Mouse (Mus musculus) forebrain, embryonic 16.5 days (tissue): ENCODE results near the gene Csk. TPM values are rescaled to one million over a fixed set of nuclear protein-coding genes. Genes with fewer than 3 reads are reported as not detected.

Experiments used
- ATAC-seq: fragments of 200-750 bp; cut with Nextera tagmentation; 2 replicates; pipeline ENCODE4 v1.8.0; 2017; ENCODE audit warnings: mild to moderate bottlenecking, moderate library complexity
- H3K27ac ChIP-seq: fragments of 300-500 bp; sonication (generic); 2 replicates; pipeline ENCODE4 v1.5.1; 2014; ENCODE audit warnings: low read length, control low read depth
- H3K27me3 ChIP-seq: fragments of 300-500 bp; sonication (generic); replicated peaks from 2 replicates; pipeline ENCODE4 v1.6.1; 2014; ENCODE audit warnings: low read length; ENCODE audit not compliant: control insufficient read depth, insufficient read depth
- H3K36me3 ChIP-seq: fragments of 300-500 bp; sonication (generic); 2 replicates; pipeline ENCODE4 v1.6.1; 2014; ENCODE audit not compliant: control insufficient read depth, insufficient read depth
- H3K4me1 ChIP-seq: fragments of 300-500 bp; sonication (generic); replicated peaks from 2 replicates; pipeline ENCODE4 v1.6.1; 2014; ENCODE audit warnings: low read length; ENCODE audit not compliant: control insufficient read depth, insufficient read depth
- H3K4me2 ChIP-seq: fragments of 300-500 bp; sonication (generic); 2 replicates; pipeline ENCODE4 v1.6.1; 2014; ENCODE audit warnings: mild to moderate bottlenecking, low read length, control low read depth
- H3K4me3 ChIP-seq: fragments of 300-500 bp; sonication (generic); replicated peaks from 2 replicates; pipeline ENCODE4 v1.5.1; 2014; ENCODE audit warnings: mild to moderate bottlenecking, low read length, control low read depth
- H3K9ac ChIP-seq: fragments of 300-500 bp; sonication (generic); replicated peaks from 2 replicates; pipeline ENCODE4 v1.6.1; 2014; ENCODE audit warnings: low read depth, low read length, control low read depth
- H3K9me3 ChIP-seq: fragments of 300-500 bp; sonication (generic); 2 replicates; pipeline ENCODE4 v1.6.1; 2016; ENCODE audit warnings: low read length; ENCODE audit not compliant: control insufficient read depth
- WGBS: fragments of 180-500 bp; shearing (Covaris S2); extraction: QIAGEN DNeasy Blood & Tissue Kit; methylation state at CpG from one replicate; pipeline ENCODE4 v1.1.7; 2014; 5-methylcytosine and 5-hydroxymethylcytosine counted together
- polyA plus RNA-seq: library from polyadenylated mRNA; unstranded; fragments of >200 nt; fragmentation: Nextera tagmentation; extraction: Ambion mirVana; gene quantifications from 2 replicates; pipeline ENCODE4 v1.2.1, GENCODE M21; 2015

Csk gene
- polyA plus RNA-seq, 1 experiment from 2014 or later: 39.6 TPM

DNA sequence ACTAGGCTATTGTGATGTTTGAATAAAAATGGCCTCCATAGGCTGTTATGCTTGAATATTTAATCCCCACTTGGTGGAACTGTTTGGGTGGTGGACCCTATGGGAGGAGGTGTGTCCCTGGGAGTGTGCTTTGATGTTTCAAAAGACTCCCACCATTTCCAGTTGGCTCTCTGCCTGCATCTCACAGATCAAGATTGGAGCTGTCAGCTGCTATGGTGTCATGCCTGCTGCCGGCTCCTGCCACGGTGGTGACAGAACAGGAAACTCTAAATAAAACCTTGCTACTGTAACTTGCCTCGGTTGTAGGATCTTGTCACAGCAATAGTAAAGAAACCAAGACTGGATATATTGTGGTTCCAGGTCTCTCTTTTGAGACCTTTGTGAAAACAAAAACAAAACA is 8.1 kb upstream of the Csk start:
- Histone ChIP-seq H3K4me1 (no peaks in the 10 kb centered on the region), H3K4me3 (no peak overlapping the region), H3K36me3 (no peaks in the 10 kb centered on the region), H3K4me2 (no peak overlapping the region), H3K27ac (no peak overlapping the region), H3K9ac (no peak overlapping the region), H3K9me3 (no peaks in the 10 kb centered on the region), H3K27me3 (no peaks in the 10 kb centered on the region)
- ATAC-seq: no peak
- WGBS: 50% methylated on average over 3 of the region's 3 CpGs

DNA sequence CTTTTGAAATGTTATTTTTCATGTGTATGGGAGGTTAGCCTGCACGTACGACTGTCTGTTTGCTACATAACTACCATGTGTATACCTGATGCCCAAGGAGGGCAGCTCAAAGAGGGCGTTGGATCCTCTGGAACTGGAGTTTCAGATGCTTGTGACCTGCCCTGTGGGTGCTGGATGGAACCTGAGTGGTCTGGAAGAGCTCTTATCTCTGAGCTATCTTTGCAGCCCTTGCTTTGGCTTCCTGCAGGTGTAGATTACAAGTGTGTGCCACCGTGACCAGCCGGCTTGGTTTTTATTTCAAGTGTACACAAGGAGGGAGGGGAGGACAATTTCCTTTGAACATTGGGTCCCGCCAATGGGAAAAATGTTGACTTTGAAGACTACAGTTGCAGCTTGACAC is 7.1 kb upstream of the Csk start:
- Histone ChIP-seq H3K27me3 (no peaks in the 10 kb centered on the region), H3K4me3 (no peak overlapping the region), H3K9ac (no peak overlapping the region), H3K36me3 (no peaks in the 10 kb centered on the region), H3K27ac (no peak overlapping the region), H3K4me1 (peaks cover 4% of the 10 kb centered on the region), H3K4me2 (no peak overlapping the region), H3K9me3 (no peaks in the 10 kb centered on the region)
- WGBS: 91% methylated on average over 6 of the region's 6 CpGs
- no peak for ATAC-seq

- Histone ChIP-seq H3K4me2 (no peak overlapping the region), H3K27ac (no peak overlapping the region), H3K27me3 (no peaks in the 10 kb centered on the region), H3K36me3 (no peaks in the 10 kb centered on the region), H3K9ac (no peak overlapping the region), H3K9me3 (no peaks in the 10 kb centered on the region), H3K4me1 (peaks cover 4% of the 10 kb centered on the region), H3K4me3 (no peak overlapping the region)
- ATAC-seq: peak; percentile 74
- WGBS: 27% methylated on average over 4 of the region's 4 CpGs
Measured at GRCm38 (mm10) chr9:57659774-57660173, 6.3 kb upstream of the Csk start.

DNA sequence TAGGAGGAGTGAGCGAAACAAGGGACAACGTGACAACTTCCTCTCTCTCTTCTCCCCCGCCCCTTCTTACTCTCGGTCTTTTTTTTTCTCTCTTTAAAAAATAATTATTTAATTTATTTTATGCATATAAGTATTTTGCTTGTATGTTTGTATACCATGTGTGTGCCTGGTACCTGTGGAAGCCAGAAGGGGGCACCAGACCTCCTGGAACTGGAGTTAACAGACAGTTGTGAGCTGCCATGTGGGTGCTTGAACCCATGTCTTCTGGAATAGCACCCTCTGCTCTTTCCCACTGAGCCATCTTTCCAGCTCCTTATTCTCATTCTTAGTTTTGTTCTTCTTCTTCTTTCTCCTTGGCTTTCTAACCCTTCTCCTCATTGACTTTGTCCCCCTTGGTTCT is 5.5 kb upstream of the Csk start:
- Histone ChIP-seq H3K27me3 (no peaks in the 10 kb centered on the region), H3K27ac (no peak overlapping the region), H3K4me3 (no peak overlapping the region), H3K9ac (no peak overlapping the region), H3K9me3 (no peaks in the 10 kb centered on the region), H3K4me2 (no peak overlapping the region), H3K36me3 (no peaks in the 10 kb centered on the region), H3K4me1 (peaks cover 4% of the 10 kb centered on the region)
- ATAC-seq: no peak
- WGBS: 94% methylated on average over 4 of the region's 4 CpGs

DNA sequence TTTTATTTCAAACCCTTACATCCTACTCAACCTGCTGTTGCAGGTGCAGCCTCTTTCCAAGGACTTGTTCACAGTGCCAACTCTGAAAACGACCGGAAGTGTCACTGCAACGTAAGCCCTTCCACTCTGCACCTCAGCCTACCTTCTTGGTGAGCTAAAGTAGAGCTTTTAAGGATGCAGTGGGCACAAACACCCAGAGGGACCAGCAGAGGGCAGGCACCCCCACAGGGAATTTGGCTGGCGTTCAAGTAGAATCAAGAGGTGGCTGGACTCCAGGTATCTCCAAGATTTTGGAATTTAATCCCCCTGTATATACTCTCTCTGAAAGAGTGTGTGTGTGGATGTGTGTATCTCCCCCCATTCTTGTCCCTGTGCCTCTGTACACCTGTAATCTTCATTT is 4.4 kb upstream of the Csk start:
- ATAC-seq: no peak
- H3K4me3 ChIP-seq: no peak overlapping the region
- H3K9ac ChIP-seq: no peak overlapping the region
- WGBS: 52% methylated on average over 4 of the region's 4 CpGs
- no peak overlapping the region for H3K27ac ChIP-seq
- no peaks in the 10 kb centered on the region for H3K36me3 ChIP-seq
- H3K27me3 ChIP-seq: no peaks in the 10 kb centered on the region
- no peak overlapping the region for H3K4me2 ChIP-seq
- H3K9me3 ChIP-seq: no peaks in the 10 kb centered on the region
- H3K4me1 ChIP-seq: peaks cover 4% of the 10 kb centered on the region

GRCm38 (mm10) chr9:57656631-57657350 is 3.4 kb upstream of the Csk start:
- Histone ChIP-seq H3K4me3 (no peak overlapping the region), H3K4me1 (peaks cover 4% of the 10 kb centered on the region), H3K9ac (no peak overlapping the region), H3K36me3 (no peaks in the 10 kb centered on the region), H3K27ac (no peak overlapping the region), H3K27me3 (no peaks in the 10 kb centered on the region), H3K4me2 (no peak overlapping the region), H3K9me3 (no peaks in the 10 kb centered on the region)
- ATAC-seq: no peak
- 84% methylated on average over 19 of the region's 19 CpGs for whole genome bisulfite sequencing

DNA sequence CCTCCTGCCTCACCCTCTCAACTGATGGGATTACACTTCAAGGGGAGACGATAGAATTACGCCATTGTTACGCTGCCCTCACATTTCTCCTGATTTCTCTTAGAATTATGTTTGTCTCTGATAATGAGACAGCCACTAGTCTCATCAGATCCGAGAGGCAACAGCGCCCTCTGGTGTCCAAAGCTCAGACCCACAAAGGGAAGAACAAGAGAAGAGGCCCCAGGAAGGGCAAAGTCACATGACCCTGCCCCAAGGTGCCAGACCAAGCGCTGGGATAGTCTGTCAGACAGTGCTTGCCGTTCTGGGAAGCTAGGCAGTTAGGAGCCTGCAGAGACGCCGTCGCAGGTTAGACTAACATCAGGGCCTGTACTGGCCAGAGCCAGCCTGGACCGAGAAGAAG is 2.3 kb upstream of the Csk start:
- Histone ChIP-seq H3K27ac (no peak overlapping the region), H3K27me3 (no peaks in the 10 kb centered on the region), H3K36me3 (no peaks in the 10 kb centered on the region), H3K4me2 (peak overlapping the region; percentile 53), H3K9ac (peak overlapping the region; percentile 45), H3K4me1 (peaks cover 6% of the 10 kb centered on the region), H3K4me3 (0 out of 2 replicates have a peak overlapping the region, but pooled peaks have one; percentile 14), H3K9me3 (no peaks in the 10 kb centered on the region)
- peak; percentile 88 for ATAC-seq
- 1% methylated on average over 11 of the region's 11 CpGs for WGBS

- Histone ChIP-seq H3K4me2 (no peak overlapping the region), H3K9me3 (no peaks in the 10 kb centered on the region), H3K4me3 (no peak overlapping the region), H3K27me3 (no peaks in the 10 kb centered on the region), H3K4me1 (peaks cover 9% of the 10 kb centered on the region), H3K27ac (no peak overlapping the region), H3K36me3 (no peaks in the 10 kb centered on the region), H3K9ac (no peak overlapping the region)
- no peak for ATAC-seq
- 88% methylated on average over 1 of the region's 1 CpGs for WGBS
Measured at GRCm38 (mm10) chr9:57654966-57655365, 1.5 kb upstream of the Csk start.

DNA sequence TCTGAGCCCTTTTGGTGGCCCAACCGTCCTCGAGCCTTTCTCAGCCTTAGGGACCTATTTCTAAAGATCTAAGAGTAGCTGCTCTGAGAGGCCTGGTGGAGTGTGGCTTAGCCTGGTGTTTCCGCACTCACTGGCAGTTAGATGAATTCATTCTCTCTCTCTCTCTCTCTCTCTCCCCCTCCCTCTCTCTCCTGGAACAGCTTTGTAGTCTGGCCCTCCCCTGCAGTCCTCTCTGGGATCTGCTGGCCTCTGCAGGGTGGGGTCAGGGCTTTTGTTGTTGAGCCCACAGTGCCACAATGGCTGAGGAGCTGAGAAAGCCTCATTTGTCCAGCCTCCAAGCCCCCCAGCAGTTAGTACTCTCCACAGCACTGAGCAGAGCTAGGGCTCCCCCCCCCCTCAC is 576 bp downstream of the Csk start:
- Histone ChIP-seq H3K36me3 (no peaks in the 10 kb centered on the region), H3K4me3 (no peak overlapping the region), H3K27ac (no peak overlapping the region), H3K4me2 (no peak overlapping the region), H3K9ac (no peak overlapping the region), H3K9me3 (no peaks in the 10 kb centered on the region), H3K27me3 (no peaks in the 10 kb centered on the region), H3K4me1 (peaks cover 9% of the 10 kb centered on the region)
- WGBS: 17% methylated on average over 3 of the region's 3 CpGs
- ATAC-seq: no peak

DNA sequence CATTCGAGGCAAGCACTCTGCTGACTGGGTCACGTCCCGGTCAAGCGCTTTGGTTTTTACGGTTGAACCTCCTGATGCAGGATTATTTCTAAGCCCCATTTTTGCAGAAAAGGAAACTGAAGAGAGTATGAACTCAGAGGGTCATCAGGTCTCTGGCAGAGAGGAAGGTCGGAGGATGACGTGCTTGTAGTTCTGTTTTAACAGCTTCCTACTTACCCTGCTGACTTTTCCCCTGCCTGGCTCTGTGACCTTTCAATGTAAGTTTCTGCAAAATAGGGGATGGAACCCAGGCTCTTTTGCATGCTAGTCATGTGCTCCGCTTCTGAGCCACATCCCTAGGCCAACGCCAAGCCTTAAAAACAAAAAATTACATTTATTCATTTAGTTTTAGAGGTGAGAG is 1.1 kb downstream of the Csk start:
- H3K4me1 ChIP-seq: peaks cover 9% of the 10 kb centered on the region
- H3K27ac ChIP-seq: no peak overlapping the region
- no peak overlapping the region for H3K4me2 ChIP-seq
- no peaks in the 10 kb centered on the region for H3K27me3 ChIP-seq
- no peaks in the 10 kb centered on the region for H3K9me3 ChIP-seq
- 61% methylated on average over 9 of the region's 9 CpGs for WGBS
- ATAC-seq: no peak
- H3K4me3 ChIP-seq: no peak overlapping the region
- H3K9ac ChIP-seq: no peak overlapping the region
- H3K36me3 ChIP-seq: no peaks in the 10 kb centered on the region
